Mouse (Mus musculus) naive thymus-derived CD4-positive, alpha-beta T cell, adult 2 months (primary cell): ENCODE results near the gene 2310057M21Rik.
"Not testable (repeated sequence)": the region's sequence is repeated elsewhere in the genome, so short reads cannot be mapped to it uniquely, and the experiment has no call there.

Source experiments
- DNase-seq: peaks from one replicate; pipeline ENCODE4 v3.0.0-alpha.2; 2011; ENCODE audit warnings: low read depth

The 2310057M21Rik gene

DNA sequence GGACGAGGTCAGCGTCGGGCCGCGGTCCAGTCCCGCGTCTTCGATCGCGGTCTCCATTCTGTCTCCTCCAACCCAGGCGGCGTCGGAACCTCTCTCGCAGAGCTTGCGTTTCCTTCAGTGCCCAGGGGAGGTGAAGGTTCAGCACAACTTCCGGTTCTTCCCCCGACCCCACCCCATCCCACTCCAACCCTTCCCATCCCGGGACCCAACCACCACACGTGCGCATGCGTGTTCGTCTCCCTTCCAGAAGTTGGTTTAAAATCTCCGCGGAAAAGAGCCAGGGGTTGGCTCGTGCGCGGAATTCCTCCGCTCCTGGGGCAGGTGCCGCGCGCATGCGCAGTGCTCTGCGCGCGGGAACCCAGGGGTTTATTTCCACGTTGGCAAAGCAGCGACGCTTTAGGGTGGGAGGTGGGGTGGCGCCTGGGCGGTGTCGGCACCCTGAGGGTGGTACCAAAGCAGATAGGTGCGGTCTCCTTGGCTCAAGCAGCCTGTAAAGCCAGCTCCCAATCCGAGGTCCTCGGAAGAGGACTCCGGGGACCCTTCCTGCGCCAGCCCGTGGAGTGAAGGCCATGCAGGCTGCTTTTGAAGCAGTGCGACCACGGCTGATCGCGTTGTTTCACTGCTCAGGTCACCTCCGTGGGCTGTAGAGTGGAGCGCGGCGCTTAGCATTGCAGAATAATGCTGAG is at the start of gene 2310057M21Rik:
Gene 2310057M21Rik (minus strand): TSS at position 145 of the 686 bp plus-strand sequence.
- peak; percentile 93 for DNase-seq

DNA sequence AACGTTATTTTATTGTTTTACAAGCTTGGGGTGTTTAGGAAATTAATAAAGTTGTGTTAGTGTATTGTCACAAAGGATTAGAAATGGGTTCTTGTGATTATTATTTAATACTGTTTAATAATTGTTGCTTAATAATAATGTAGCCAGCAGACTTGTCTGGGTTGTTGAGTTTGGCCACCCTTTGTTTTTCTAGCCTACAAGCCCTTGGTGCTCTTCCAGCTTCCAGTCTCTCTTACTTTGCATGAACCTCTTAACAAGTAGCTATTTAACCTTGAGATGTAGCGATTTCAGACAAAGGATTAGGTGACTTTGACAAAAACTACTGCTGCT is 49.3 kb upstream of the 2310057M21Rik start:
- no peak for DNase-seq

- no peak for DNase-seq
These were observed 48.8 kb upstream of the 2310057M21Rik start for GRCm38 (mm10) chr7:131411221-131411940.

- DNase-seq = peak; percentile 98
These were observed 48.0 kb upstream of the 2310057M21Rik start, which contains the start of the genes Ikzf5 and Acadsb for GRCm38 (mm10) chr7:131410416-131411058. Ikzf5 (minus strand) TSS chr7:131410521. Acadsb (plus strand) TSS chr7:131410601.

GRCm38 (mm10) chr7:131409988-131410385 is 47.4 kb upstream of the 2310057M21Rik start:
- no peak for DNase-seq

GRCm38 (mm10) chr7:131409321-131409987 is 46.9 kb upstream of the 2310057M21Rik start:
- DNase-seq = peak; percentile 36

- DNase-seq = not testable (repeated sequence)
These were observed 29.2 kb upstream of the 2310057M21Rik start for GRCm38 (mm10) chr7:131391761-131392160.

DNA sequence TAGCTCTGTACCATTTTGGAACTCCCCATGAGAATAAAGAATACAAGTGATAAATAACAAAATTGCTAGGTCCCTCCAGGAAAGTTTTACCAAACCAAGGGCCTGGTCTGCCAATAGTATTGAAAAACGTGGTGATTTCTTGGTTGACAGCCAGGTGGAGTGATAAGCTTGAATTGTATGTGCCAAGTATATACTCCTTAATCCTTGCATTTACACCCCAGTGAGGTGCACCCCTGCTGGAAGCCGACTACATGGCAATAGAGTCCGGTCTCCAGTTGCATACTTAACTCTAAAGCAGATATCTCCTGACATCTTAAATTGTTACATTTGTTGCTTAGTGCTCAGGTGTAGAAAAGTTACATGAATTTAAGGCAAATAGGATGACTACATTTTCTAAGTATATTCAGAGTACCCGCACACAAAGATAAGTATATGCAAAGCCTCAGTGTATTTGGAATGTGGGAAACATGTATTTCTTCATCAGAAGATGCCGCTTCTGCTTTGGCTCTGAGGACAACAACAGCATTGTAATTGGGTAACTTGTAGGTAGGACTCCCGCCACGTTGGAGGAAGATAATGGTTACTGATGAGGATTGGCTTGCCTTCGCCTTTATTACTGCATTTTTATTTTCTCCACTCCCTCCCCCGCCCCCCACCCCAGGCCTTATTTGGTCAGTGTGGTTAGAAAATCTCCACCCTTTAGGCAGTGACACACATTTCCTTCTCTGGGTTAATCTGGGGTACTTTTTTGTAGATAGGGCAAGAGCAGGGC is 9.5 kb upstream of the 2310057M21Rik start:
- peak; percentile 41 for DNase-seq

DNA sequence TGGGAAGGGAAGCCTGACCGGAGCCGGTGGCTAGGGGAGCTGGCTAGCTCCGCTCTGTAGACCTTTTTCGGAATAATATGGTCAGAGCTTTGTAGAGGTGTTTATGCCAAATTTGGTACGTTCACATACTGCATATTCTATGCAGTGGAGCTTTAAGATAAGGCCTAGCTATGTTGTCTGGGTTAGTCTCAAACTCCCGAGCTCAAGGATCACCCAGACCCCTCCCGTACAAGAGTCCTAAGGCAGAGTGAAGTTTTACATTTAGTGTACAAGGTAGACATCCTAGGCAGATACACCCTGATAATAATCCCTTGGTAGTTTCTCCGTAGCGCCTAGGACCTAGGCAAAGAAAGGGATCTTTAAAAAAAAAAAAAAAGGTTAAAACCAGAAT is 8.9 kb upstream of the 2310057M21Rik start:
- no peak for DNase-seq

DNA sequence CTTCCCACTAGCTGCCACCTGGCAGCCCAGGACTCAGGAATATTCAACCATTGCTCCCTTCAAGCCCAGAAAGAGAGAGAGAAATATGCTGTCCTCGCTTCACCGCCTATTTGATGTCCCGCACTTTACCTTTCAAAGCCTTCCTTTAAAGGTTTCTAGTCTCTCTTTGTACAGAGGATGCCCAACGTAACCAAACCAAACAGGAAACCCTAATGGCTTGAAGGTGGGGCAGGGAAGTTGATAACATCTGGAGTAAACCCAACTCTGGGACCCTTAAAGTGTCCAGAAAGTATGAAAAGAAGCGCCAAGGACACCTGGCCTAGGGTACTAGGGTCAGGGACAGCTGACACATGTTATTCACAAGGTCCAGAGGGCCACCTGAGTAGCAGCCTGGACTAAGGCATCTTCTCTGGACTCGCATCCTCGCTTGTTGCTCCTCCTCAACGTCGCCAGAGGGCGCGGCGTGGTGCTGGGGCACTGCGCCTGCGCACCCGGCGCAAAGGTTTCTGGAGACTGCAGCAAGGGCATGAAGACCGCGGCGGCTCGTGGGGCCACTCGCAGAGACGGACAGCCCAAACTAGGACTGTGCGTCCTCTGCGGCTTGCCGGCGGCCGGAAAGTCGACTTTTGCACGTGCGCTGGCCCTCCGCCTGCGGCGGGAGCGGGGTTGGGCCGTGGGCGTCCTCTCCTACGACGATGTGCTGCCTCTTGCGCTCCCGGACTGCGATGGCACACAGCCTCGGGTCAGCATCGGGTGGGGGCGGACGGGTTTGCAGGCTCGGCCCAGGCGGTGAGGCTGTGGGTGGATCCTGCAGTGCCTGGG is 8.3 kb upstream of the 2310057M21Rik start, which contains the start of gene Pstk:
Gene Pstk (plus strand): TSS at position 494 of the 822 bp plus-strand sequence.
- DNase-seq = peak; percentile 93

- DNase-seq = no peak
These were observed 1.6 kb upstream of the 2310057M21Rik start for GRCm38 (mm10) chr7:131364131-131364530.

- DNase-seq = no peak
These were observed 317 bp downstream of the 2310057M21Rik start for GRCm38 (mm10) chr7:131362269-131362614.

- no peak for DNase-seq
These were observed 6.5 kb downstream of the 2310057M21Rik start for GRCm38 (mm10) chr7:131356105-131356504.

DNA sequence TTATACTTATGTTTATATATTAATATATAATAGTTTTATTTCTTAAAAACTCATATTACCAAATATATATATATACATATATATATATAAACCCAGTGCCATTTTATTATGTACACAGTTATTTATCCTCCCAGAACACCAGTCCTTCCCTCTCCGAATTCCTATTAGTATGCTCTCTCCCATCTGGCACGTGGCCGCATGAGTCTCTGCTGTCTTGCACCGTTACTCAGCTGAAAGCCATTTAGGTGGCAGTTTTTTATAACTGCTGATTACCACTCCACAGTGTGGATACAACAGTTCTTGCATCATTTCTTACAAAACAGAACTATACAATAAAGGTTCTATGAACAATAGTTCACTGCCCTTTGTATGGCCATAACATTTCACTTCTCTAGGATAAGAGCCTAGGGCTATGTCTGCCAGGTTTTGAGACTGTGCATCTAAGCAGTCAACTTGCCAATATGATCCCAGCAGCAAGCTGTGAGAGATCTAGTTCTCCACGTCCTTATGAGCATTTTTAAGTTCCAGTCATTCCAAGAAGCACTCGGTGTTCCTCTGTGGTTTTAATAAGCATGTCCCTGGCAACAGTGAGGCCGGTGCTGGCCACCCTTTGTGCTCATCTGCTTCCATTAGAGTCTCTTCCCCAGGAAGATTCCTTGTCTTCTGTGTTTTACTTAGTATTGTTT is 16.6 kb downstream of the 2310057M21Rik start:
- DNase-seq = no peak

- DNase-seq = no peak
These were observed 25.0 kb downstream of the 2310057M21Rik start for GRCm38 (mm10) chr7:131337502-131338068.

DNA sequence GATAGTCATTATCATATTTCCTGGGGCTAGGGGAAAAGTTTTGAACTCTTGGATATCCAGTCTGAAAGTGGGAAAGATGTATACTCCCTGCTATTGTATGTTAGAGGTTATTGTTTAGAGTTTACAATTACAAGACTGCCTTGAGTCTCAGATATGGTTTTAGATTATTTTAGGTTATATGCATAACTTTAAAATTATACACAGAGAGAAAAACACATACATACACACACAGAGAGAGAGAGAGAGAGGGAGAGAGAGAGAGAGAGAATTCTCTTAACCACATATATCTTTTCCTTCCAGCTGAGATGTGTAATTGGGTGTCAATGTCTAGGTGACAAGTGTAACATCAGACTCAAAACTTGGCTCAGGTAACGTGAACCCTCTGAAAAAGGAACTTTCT is 29.0 kb downstream of the 2310057M21Rik start, which contains the start of gene Fam24a:
Gene Fam24a (plus strand): TSS at position 301 of the 400 bp plus-strand sequence.
- DNase-seq = no peak

DNA sequence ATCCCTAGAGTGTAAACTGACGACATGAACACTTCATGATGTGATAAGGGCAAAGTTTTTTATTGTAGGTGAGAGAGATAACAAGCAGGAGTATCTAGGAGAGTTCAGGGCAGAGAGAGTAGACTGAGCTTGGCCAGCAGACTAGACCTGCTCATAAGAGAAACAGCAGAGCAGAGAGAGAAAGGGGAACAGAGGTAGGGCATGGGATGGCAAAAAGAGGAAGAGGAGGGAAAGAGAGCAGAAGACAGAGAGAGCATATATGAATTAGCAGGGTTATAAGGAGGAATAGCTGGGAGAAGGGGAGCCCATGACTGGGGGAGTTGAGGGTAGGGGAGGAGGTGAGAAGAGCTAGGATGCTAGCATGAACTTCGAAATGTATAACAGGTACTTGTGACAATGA is 30.9 kb downstream of the 2310057M21Rik start:
- DNase-seq = no peak

DNA sequence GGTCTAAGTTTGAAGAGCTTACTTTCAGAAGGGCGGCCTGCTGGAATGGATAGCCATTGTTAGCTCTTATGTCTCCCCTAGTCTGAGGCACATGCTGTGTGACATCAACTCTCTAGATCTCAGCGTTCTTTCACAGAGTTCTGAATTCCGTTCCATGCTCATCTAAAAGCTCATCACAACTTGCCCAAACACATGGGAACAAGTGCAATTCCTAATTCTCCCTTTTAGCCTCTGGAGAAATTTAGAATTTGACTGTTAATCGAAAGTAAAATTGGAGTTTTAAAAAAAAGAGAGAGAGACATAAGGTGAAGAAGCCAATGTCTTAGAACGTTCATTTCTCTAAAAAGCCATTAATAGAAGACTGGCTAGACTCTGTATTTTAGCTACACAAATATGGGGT is 33.1 kb downstream of the 2310057M21Rik start, which contains the start of gene Fam24b:
Gene Fam24b (minus strand): TSS at position 101 of the 400 bp plus-strand sequence.
- DNase-seq = no peak

DNA sequence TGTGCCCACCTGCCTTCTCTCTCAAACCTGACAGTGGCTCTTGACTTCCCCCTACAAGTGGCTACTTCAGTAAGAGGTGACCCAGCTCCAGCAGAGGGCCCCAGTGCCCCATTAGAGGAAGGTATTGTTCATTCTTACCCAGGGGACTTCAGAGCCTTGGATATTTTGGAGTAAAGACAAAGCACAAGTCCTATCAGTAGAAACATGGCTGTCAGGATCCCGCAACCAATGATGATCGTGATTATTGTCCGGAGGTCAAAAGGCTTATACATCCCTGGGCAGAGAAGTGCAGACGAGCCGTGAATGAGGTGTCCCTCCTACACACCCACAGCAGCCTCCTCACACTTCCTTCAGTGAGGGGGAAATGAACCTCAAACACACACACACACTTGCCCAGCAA is 35.5 kb downstream of the 2310057M21Rik start:
- DNase-seq = no peak

DNA sequence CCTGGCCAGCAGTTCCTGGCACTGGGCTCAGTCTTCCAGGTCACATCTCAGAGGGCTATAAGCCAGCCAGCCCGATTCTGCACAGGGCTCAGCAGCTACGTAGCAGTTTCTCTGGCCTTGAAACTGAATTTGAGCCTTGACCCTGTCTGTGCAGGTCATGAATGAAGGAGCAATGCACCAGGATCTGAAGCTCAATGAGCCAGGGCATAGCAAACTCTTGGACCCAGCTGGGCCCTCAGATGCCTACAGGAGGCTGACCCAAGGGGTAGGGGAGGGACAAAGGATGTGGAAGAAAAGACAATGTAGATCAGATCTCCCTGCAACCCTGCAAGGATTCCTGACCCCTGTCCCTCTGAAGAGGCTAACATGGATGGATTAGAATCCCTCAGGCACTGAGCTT is 40.4 kb downstream of the 2310057M21Rik start, which contains the start of gene Cuzd1:
Gene Cuzd1 (minus strand): TSS at position 101 of the 400 bp plus-strand sequence.
- DNase-seq = no peak
